Mouse (Mus musculus): ENCODE measurements around the gene Lypla2. TPM values are rescaled to one million over a fixed set of nuclear protein-coding genes. Genes with fewer than 3 reads are reported as not detected.

Lypla2 gene
- polyA plus RNA-seq, 2 experiments from 2014 or later, result 63.0 to 72.0 TPM

DNA sequence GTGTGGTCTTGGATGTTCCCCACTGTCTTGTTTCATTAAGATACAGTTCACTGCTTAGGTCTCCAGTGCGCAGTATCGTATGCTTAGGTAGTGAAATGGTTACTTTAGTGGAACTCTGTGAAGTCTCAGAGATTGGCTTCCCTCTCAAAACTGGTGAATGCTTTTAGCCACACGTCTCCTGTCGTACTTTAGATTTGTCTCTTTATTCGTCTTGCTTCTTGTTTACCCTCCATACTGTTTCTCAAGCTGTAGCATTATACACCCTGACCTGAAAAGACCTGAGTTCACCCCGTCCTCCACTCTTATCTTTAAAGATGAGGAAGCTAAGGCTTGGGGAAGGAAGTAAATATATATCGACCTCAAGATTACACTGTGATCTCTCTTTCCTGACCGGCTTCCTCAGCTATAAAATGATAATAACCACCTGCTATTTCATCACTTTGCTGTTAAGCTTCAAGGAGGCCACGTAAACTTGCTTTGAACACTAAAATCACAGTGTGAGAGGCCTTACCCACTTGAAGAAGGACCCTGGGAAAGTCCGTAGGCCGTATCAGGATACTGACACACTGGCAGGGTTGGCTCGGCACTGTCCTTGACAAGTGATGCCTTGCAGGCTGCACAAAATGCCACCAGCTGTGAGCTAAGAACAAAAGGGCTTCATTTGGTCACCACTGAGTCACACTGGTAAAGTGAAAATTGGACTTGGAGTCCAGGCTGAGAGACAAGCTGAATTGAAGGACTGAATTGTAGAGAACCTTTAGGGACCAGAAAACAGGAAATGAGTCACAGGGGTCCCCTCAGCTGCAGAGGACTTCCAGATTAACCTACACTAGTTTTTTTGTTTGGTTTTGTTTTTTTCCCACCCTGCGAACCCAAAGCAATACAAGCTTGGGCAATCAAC is 735 bp upstream of the Lypla2 start:
- peak; percentile 30 for ATAC-seq

GRCm38 (mm10) chr4:135971805-135972555 is 446 bp downstream of the Lypla2 start:
- peak; percentile 38 for ATAC-seq

DNA sequence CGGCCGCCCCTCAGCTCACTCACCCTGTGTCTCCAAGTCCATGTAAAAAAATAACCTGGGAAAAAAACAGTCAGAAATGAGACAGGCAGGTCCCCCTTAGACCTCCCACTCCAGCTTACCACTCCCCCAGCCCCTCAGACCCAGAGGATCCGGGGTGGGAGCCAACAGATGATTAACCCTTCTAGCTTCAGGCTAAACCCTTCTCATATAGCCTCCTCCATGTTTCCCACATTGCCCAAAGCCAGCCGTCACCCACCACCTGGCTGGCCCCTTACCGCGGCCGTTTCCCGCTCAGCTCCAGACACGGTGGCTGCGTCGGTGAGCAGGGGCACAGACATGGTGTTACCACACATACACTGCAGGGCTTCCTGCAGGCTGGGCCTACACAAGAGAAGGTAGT is 1.8 kb downstream of the Lypla2 start:
- no peak for ATAC-seq

DNA sequence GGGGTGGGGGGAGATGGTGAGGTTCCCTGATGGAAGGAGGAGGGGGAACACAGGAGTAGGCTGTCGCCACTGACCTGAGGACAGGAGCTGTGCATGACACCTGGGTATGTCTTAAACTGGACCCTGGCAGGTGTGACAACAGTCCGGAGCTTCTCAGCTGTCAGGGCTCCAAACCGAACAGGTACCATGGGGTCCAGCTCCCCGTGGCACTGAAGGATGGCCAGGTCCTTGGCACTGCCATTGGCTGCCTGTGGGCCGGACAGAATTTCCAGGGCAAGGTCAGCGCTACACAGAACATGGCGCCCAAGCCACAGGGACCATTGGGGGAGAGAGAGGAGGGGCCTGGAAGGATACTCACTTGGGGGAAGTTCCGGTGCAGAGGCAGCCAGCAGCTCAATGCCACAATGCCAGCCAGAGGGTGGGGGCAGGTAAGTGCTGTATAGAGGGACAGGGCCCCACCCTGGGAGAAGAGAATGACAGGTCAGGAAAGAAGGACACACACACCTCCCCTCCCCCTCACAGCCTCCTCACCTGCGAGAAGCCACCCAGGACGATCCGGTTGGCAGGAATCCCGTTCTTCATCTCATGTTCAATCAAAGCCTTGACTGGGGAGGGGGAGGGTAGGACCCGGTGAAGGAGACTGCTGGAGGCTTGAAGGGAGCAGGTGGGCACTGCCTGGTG is 3.2 kb downstream of the Lypla2 start:
- ATAC-seq, result no peak

- no peak for ATAC-seq
Observed at GRCm38 (mm10) chr4:135968271-135968869, 4.1 kb downstream of the Lypla2 start.

- no peak for ATAC-seq
Observed at GRCm38 (mm10) chr4:135967086-135967760, 5.2 kb downstream of the Lypla2 start.

- no peak for ATAC-seq
Observed at GRCm38 (mm10) chr4:135966283-135966682, 6.1 kb downstream of the Lypla2 start.

DNA sequence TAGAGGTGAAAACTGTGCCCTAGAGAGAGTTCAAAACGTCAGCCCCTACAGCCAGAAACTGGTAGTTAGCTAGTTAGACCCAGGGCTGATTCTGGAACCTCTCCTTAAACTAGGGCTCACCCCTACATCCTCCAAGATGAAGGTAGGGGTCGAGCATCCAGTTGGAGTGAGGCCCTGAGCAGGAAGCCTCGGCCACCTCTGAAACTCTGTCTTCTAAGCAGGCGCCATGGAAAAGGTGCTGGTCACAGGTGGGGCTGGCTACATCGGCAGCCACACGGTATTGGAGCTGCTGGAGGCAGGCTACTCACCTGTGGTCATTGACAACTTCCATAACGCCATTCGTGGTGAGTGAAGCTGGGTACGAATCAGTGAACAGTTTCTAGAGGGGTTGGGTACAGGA is 7.3 kb downstream of the Lypla2 start:
- no peak for ATAC-seq

DNA sequence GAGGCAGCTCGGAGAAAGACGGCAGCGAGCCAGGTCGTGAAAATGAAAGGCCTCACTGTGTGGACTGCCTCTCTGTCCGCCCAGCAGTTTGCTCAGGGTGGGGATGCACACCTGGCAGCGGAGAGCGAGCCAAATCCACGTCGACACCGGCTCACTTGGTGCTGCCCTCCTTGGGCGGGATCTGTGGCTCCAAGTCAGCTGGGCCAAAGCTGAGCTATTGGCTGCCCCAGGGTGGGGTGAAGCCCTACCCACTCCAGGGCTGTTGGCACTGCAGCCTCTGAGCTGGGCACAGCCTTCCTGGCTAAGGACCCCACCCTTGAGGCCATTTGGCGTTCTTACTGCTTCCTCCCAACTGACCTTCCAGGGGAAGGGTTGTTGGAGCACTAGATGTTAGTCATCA is 8.0 kb downstream of the Lypla2 start:
- ATAC-seq, result no peak

- ATAC-seq, result peak; percentile 92
Observed at GRCm38 (mm10) chr4:135963457-135964193, 8.8 kb downstream of the Lypla2 start, which contains the start of gene Gale. Gale (plus strand) TSS chr4:135963727.

DNA sequence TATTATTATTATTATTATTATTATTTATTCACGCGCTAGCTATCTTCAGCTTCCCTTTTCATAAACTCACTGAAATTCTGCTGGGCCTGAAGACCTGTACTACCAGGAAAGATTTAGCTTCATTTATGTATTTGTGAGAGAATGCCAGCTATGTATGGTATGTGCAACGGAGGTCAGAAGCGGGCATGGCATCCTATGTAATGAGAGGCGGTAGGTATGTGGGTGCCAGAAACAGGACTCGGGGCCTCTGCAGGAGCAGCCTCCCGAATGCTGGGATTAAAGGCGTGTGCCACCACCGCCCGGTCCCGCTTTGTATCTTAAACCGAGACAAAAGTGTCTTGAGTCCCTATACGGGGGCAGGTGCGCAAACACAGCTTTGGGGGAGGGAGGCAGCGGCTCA is 9.5 kb downstream of the Lypla2 start:
- ATAC-seq, result peak; percentile 10

DNA sequence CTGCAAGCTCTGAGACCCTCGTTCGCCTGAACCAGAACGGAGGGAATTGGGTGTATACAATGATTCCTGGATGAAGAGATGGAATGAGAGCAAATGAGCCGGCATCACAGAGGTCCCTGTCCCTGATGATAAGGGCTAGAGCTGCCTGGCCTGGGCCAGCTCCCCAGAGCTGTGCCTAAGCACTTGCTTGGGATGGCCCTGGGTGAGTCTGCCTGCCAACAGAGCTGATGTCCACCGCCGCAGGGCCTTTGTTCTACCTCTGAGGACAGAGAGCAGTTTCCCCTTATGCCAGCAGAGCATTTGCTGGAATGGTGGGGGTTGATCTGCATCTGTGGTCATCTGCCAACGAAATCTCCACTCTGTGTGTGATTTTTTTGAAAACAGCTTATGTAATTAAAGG is 10.2 kb downstream of the Lypla2 start:
- ATAC-seq, result no peak

DNA sequence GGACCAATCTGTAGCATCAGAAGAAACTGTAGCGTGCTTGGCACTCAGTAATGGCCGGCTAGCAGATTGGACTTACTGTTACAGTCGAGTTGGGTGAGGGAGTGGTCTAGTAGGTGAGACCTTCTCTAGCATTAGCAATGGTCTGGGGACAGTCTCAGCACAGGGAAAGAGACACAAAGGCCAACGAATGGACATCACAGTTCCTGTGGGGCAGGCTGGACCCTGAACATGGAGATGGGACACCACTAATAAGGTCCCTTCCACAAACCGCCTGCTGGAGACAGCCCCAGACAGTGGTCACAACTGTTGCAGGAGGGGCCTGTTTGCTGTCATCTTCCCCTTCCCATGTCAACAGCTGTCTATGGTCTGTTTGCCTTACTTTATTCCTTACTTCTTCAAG is 10.7 kb downstream of the Lypla2 start:
- no peak for ATAC-seq

GRCm38 (mm10) chr4:135960717-135961116 is 11.7 kb downstream of the Lypla2 start:
- ATAC-seq, result peak; percentile 46

GRCm38 (mm10) chr4:135958354-135958753 is 14.1 kb downstream of the Lypla2 start:
- no peak for ATAC-seq

- no peak for ATAC-seq
Observed at GRCm38 (mm10) chr4:135955886-135956285, 16.5 kb downstream of the Lypla2 start.

DNA sequence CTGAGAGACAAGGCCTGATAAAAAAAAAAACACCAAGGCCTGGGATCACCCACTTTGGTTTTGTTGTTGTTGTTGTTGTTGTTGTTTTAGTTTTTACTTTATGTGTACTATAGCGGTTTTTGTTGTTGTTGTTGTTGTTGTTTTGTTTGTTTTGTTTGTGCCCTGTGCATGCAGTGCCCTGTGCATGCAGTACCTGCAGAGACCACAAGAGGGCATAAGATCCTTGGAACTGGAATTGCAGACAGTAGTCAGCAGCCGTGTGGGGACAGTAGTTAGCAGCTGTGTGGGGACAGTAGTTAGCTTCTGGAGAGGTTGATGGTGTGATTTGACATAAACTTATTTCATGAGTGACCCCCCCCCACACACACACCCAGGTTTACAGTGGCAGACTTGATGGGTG is 18.2 kb downstream of the Lypla2 start:
- peak; percentile 84 for ATAC-seq

GRCm38 (mm10) chr4:135953179-135953578 is 19.2 kb downstream of the Lypla2 start:
- no peak for ATAC-seq

DNA sequence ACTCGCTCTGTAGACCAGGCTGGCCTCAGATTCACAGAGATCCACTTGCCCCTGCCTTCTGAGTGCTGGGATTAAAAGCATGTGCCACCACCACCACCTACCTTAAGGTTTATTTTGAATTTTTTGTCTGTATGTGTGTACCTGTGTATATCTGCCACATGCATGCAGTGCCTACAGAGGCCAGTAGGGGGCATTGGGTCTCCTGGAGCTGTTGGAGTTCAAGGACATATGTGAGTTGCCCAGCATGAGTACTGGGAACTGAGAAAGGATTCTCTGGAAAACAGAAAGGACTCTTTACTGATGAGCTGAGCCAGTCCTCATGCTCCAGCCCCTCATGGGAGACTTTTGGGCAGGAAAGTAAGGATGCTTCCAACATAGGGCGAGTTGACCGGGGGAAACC is 20.9 kb downstream of the Lypla2 start:
- ATAC-seq, result no peak

- ATAC-seq, result no peak
Observed at GRCm38 (mm10) chr4:135950365-135950764, 22.1 kb downstream of the Lypla2 start.

- ATAC-seq, result no peak
Observed at GRCm38 (mm10) chr4:135949911-135950310, 22.5 kb downstream of the Lypla2 start.

Measured in CD4-positive, CD25-positive, alpha-beta regulatory T cell, adult 4 months (primary cell).